Mouse (Mus musculus): ENCODE results near the gene Wfdc18. TPM values are rescaled to one million over a fixed set of nuclear protein-coding genes. Genes with fewer than 3 reads are reported as not detected.

Wfdc18 gene
- polyA plus RNA-seq, 1 experiment from 2014 or later = not detected

DNA sequence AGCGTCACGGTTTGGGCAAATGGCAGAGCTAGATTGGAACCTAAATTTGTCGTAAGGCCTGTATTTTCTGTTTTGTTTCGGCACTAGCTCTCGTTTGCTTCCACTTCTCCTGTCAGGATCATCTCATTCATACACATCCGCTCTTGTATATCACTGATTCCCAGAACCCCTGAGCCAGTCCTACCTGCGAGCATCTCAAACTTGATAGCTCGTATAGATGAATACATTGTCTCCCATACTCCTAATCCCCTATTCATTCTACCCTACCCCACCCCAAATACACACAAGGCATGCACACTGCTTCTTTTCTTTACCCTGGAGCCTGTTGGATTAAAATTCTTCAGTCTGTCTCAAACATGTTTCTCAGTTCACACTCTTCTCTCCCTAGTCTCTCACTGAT is 45.4 kb downstream of the Wfdc18 start:
- Histone ChIP-seq H3K27ac (ENCODE audit: low read length) (peak overlapping the region; percentile 69), H3K4me3 (replicated peaks; ENCODE audit: low read length) (peak overlapping the region; percentile 76), H3K9ac (ENCODE audit: low read length) (peak overlapping the region; percentile 87), H3K36me3 (ENCODE audit: control insufficient read depth, insufficient read depth, low read length) (peaks cover 15% of the 10 kb centered on the region), H3K9me3 (replicated peaks; ENCODE audit: control insufficient read depth, low read length) (no peaks in the 10 kb centered on the region), H3K4me2 (ENCODE audit: low read depth, low read length) (peak overlapping the region; percentile 66), H3K4me1 (ENCODE audit: control insufficient read depth, insufficient read depth, low read length) (peaks cover 10% of the 10 kb centered on the region), H3K27me3 (ENCODE audit: control insufficient read depth, insufficient read depth, low read length) (0 out of 2 replicates have a peak, but pooled peaks cover 5% of the 10 kb centered on the region)
- WGBS = 4% methylated on average over 8 of the region's 8 CpGs
- ATAC-seq (ENCODE audit: insufficient read depth, low FRiP score) = no peak

Other genes with a start within 250 kb of the Wfdc18 start
- gene Mmp28, start 245.9 kb upstream of the Wfdc18 start, polyA plus RNA-seq (2015; fragmentation: Nextera tagmentation; extraction: Ambion mirVana) = 3.3 and 4.3 TPM in 2 replicates
- 9.7 TPM in 2 replicates for gene Taf15, start 235.9 kb upstream of the Wfdc18 start, polyA plus RNA-seq (2015; fragmentation: Nextera tagmentation; extraction: Ambion mirVana)
- gene Heatr9, start 186.8 kb upstream of the Wfdc18 start, polyA plus RNA-seq (2015; fragmentation: Nextera tagmentation; extraction: Ambion mirVana) = not detected in 2 replicates
- gene Ccl5, start 178.5 kb upstream of the Wfdc18 start, polyA plus RNA-seq (2015; fragmentation: Nextera tagmentation; extraction: Ambion mirVana) = 1.00 and 1.0 TPM in 2 replicates
- 11.4 and 15.9 TPM in 2 replicates for gene Ccl9, start 130.4 kb upstream of the Wfdc18 start, polyA plus RNA-seq (2015; fragmentation: Nextera tagmentation; extraction: Ambion mirVana)
- gene Ccl6, start 115.9 kb upstream of the Wfdc18 start, polyA plus RNA-seq (2015; fragmentation: Nextera tagmentation; extraction: Ambion mirVana) = 9.8 and 15.6 TPM in 2 replicates
- gene Rpl9-ps1, start 63.4 kb upstream of the Wfdc18 start, polyA plus RNA-seq (2015; fragmentation: Nextera tagmentation; extraction: Ambion mirVana) = not detected in 2 replicates
- 0.62 and 0.84 TPM in 2 replicates for gene Ccl3, start 59.7 kb upstream of the Wfdc18 start, polyA plus RNA-seq (2015; fragmentation: Nextera tagmentation; extraction: Ambion mirVana)
- 1.1 TPM in 1 of 2 replicates, not detected in the other for gene Ccl4, start 46.4 kb upstream of the Wfdc18 start, polyA plus RNA-seq (2015; fragmentation: Nextera tagmentation; extraction: Ambion mirVana)
- gene Wfdc17, start 5.0 kb upstream of the Wfdc18 start, polyA plus RNA-seq (2015; fragmentation: Nextera tagmentation; extraction: Ambion mirVana) = 1.9 and 4.7 TPM in 2 replicates
- 5.6 and 11.0 TPM in 2 replicates for gene Wfdc21, start 37.9 kb downstream of the Wfdc18 start, polyA plus RNA-seq (2015; fragmentation: Nextera tagmentation; extraction: Ambion mirVana)
- gene Heatr6, start 44.7 kb downstream of the Wfdc18 start, polyA plus RNA-seq (2015; fragmentation: Nextera tagmentation; extraction: Ambion mirVana) = 18.5 and 19.6 TPM in 2 replicates
- gene Hnf1b, start 141.0 kb downstream of the Wfdc18 start, polyA plus RNA-seq (2015; fragmentation: Nextera tagmentation; extraction: Ambion mirVana) = 5.6 and 6.9 TPM in 2 replicates
- gene Ddx52, start 233.0 kb downstream of the Wfdc18 start, polyA plus RNA-seq (2015; fragmentation: Nextera tagmentation; extraction: Ambion mirVana) = 24.0 and 27.4 TPM in 2 replicates